Mouse (Mus musculus): ENCODE measurements around the gene 2310011J03Rik. TPM values are rescaled to one million over a fixed set of nuclear protein-coding genes. Genes with fewer than 3 reads are reported as not detected.

Gene 2310011J03Rik
- polyA plus RNA-seq, 1 experiment from 2014 or later, result 34.2 TPM

- H3K4me2 ChIP-seq (ENCODE audit: low read length), result no peak overlapping the region
Observed at GRCm38 (mm10) chr10:80312586-80313504, 7.5 kb downstream of the 2310011J03Rik start.

GRCm38 (mm10) chr10:80311560-80311959, 8.8 kb downstream of the 2310011J03Rik start:
- Histone ChIP-seq H3K4me2 (ENCODE audit: low read length) (no peak overlapping the region), H3K9me3 (ENCODE audit: control insufficient read depth, low read length) (no peaks in the 10 kb centered on the region), H3K27ac (ENCODE audit: low read length) (no peak overlapping the region), H3K9ac (replicated peaks; ENCODE audit: low read depth, low read length) (no peak overlapping the region), H3K4me3 (replicated peaks; ENCODE audit: low read length) (no peak overlapping the region), H3K4me1 (replicated peaks; ENCODE audit: control insufficient read depth, insufficient read depth, low read length) (peaks cover 20% of the 10 kb centered on the region), H3K36me3 (ENCODE audit: control insufficient read depth, insufficient read depth) (peaks cover 66% of the 10 kb centered on the region), H3K27me3 (replicated peaks; ENCODE audit: control insufficient read depth, insufficient read depth, low read length) (no peaks in the 10 kb centered on the region)
- 87% methylated on average over 16 of the region's 16 CpGs for WGBS
- ATAC-seq, result no peak

More at GRCm38 (mm10) chr10:80312586-80313504, 7.5 kb downstream of the 2310011J03Rik start:
- no peak overlapping the region for H3K9ac ChIP-seq (replicated peaks; ENCODE audit: low read depth, low read length)
- ATAC-seq, result no peak
- no peak overlapping the region for H3K27ac ChIP-seq (ENCODE audit: low read length)
- 76% methylated on average over 54 of the region's 54 CpGs for WGBS
- peaks cover 61% of the 10 kb centered on the region for H3K36me3 ChIP-seq (ENCODE audit: control insufficient read depth, insufficient read depth)
- no peak overlapping the region for H3K4me3 ChIP-seq (replicated peaks; ENCODE audit: low read length)
- peaks cover 30% of the 10 kb centered on the region for H3K4me1 ChIP-seq (replicated peaks; ENCODE audit: control insufficient read depth, insufficient read depth, low read length)
- no peaks in the 10 kb centered on the region for H3K9me3 ChIP-seq (ENCODE audit: control insufficient read depth, low read length)
- no peaks in the 10 kb centered on the region for H3K27me3 ChIP-seq (replicated peaks; ENCODE audit: control insufficient read depth, insufficient read depth, low read length)

- WGBS, result 36% methylated on average over 25 of the region's 25 CpGs
- Histone ChIP-seq H3K9ac (replicated peaks; ENCODE audit: low read depth, low read length) (no peak overlapping the region), H3K4me3 (replicated peaks; ENCODE audit: low read length) (no peak overlapping the region), H3K4me1 (replicated peaks; ENCODE audit: control insufficient read depth, insufficient read depth, low read length) (peaks cover 52% of the 10 kb centered on the region), H3K36me3 (ENCODE audit: control insufficient read depth, insufficient read depth) (peaks cover 53% of the 10 kb centered on the region), H3K27ac (ENCODE audit: low read length) (no peak overlapping the region), H3K9me3 (ENCODE audit: control insufficient read depth, low read length) (no peaks in the 10 kb centered on the region), H3K27me3 (replicated peaks; ENCODE audit: control insufficient read depth, insufficient read depth, low read length) (no peaks in the 10 kb centered on the region), H3K4me2 (ENCODE audit: low read length) (peak overlapping the region; percentile 24; the same call in 1 of the 2 replicates)
- no peak for ATAC-seq
Observed at GRCm38 (mm10) chr10:80304862-80305261, 15.5 kb downstream of the 2310011J03Rik start.

GRCm38 (mm10) chr10:80304458-80304857, 15.9 kb downstream of the 2310011J03Rik start:
- Histone ChIP-seq H3K4me3 (replicated peaks; ENCODE audit: low read length) (no peak overlapping the region), H3K4me1 (replicated peaks; ENCODE audit: control insufficient read depth, insufficient read depth, low read length) (peaks cover 53% of the 10 kb centered on the region), H3K9me3 (ENCODE audit: control insufficient read depth, low read length) (no peaks in the 10 kb centered on the region), H3K4me2 (ENCODE audit: low read length) (peak overlapping the region; percentile 24; the same call in 1 of the 2 replicates), H3K9ac (replicated peaks; ENCODE audit: low read depth, low read length) (no peak overlapping the region), H3K27ac (ENCODE audit: low read length) (no peak overlapping the region), H3K27me3 (replicated peaks; ENCODE audit: control insufficient read depth, insufficient read depth, low read length) (no peaks in the 10 kb centered on the region), H3K36me3 (ENCODE audit: control insufficient read depth, insufficient read depth) (peaks cover 52% of the 10 kb centered on the region)
- WGBS, result 44% methylated on average over 12 of the region's 12 CpGs
- ATAC-seq, result no peak

GRCm38 (mm10) chr10:80302471-80302881, 17.9 kb downstream of the 2310011J03Rik start:
- Histone ChIP-seq H3K4me1 (replicated peaks; ENCODE audit: control insufficient read depth, insufficient read depth, low read length) (peaks cover 65% of the 10 kb centered on the region), H3K9ac (replicated peaks; ENCODE audit: low read depth, low read length) (peak overlapping the region; percentile 89), H3K27me3 (replicated peaks; ENCODE audit: control insufficient read depth, insufficient read depth, low read length) (no peaks in the 10 kb centered on the region), H3K9me3 (ENCODE audit: control insufficient read depth, low read length) (no peaks in the 10 kb centered on the region), H3K36me3 (ENCODE audit: control insufficient read depth, insufficient read depth) (peaks cover 32% of the 10 kb centered on the region), H3K4me2 (ENCODE audit: low read length) (peak overlapping the region; percentile 90), H3K27ac (ENCODE audit: low read length) (0 out of 2 replicates have a peak overlapping the region, but pooled peaks have one; percentile 10), H3K4me3 (replicated peaks; ENCODE audit: low read length) (peak overlapping the region; percentile 57)
- no peak for ATAC-seq
- 16% methylated on average over 9 of the region's 9 CpGs for WGBS

- Histone ChIP-seq H3K4me2 (ENCODE audit: low read length) (peak overlapping the region; percentile 90), H3K4me1 (replicated peaks; ENCODE audit: control insufficient read depth, insufficient read depth, low read length) (peaks cover 69% of the 10 kb centered on the region), H3K27me3 (replicated peaks; ENCODE audit: control insufficient read depth, insufficient read depth, low read length) (no peaks in the 10 kb centered on the region), H3K9ac (replicated peaks; ENCODE audit: low read depth, low read length) (peak overlapping the region; percentile 89), H3K4me3 (replicated peaks; ENCODE audit: low read length) (peak overlapping the region; percentile 57), H3K27ac (ENCODE audit: low read length) (peak overlapping the region; percentile 94; the same call in 1 of the 2 replicates), H3K9me3 (ENCODE audit: control insufficient read depth, low read length) (no peaks in the 10 kb centered on the region), H3K36me3 (ENCODE audit: control insufficient read depth, insufficient read depth) (peaks cover 28% of the 10 kb centered on the region)
- 66% methylated on average over 5 of the region's 5 CpGs for WGBS
- no peak for ATAC-seq
Observed at GRCm38 (mm10) chr10:80302082-80302355, 18.3 kb downstream of the 2310011J03Rik start.

- WGBS, result 66% methylated on average over 10 of the region's 10 CpGs
- Histone ChIP-seq H3K36me3 (ENCODE audit: control insufficient read depth, insufficient read depth) (peaks cover 22% of the 10 kb centered on the region), H3K27me3 (replicated peaks; ENCODE audit: control insufficient read depth, insufficient read depth, low read length) (no peaks in the 10 kb centered on the region), H3K4me3 (replicated peaks; ENCODE audit: low read length) (peak overlapping the region; percentile 57), H3K9ac (replicated peaks; ENCODE audit: low read depth, low read length) (peak overlapping the region; percentile 89), H3K4me1 (replicated peaks; ENCODE audit: control insufficient read depth, insufficient read depth, low read length) (peaks cover 72% of the 10 kb centered on the region), H3K27ac (ENCODE audit: low read length) (peak overlapping the region; percentile 94), H3K4me2 (ENCODE audit: low read length) (peak overlapping the region; percentile 90), H3K9me3 (ENCODE audit: control insufficient read depth, low read length) (no peaks in the 10 kb centered on the region)
- no peak for ATAC-seq
Observed at GRCm38 (mm10) chr10:80301256-80302081, 18.9 kb downstream of the 2310011J03Rik start.

- H3K4me2 ChIP-seq (ENCODE audit: low read length), result peak overlapping the region; percentile 90
- H3K9me3 ChIP-seq (ENCODE audit: control insufficient read depth, low read length), result no peaks in the 10 kb centered on the region
- WGBS, result 8% methylated on average over 11 of the region's 11 CpGs
- H3K36me3 ChIP-seq (ENCODE audit: control insufficient read depth, insufficient read depth), result peaks cover 15% of the 10 kb centered on the region
- peak overlapping the region; percentile 94 for H3K27ac ChIP-seq (ENCODE audit: low read length)
- ATAC-seq, result peak; percentile 83
- no peaks in the 10 kb centered on the region for H3K27me3 ChIP-seq (replicated peaks; ENCODE audit: control insufficient read depth, insufficient read depth, low read length)
- peak overlapping the region; percentile 57 for H3K4me3 ChIP-seq (replicated peaks; ENCODE audit: low read length)
- H3K9ac ChIP-seq (replicated peaks; ENCODE audit: low read depth, low read length), result peak overlapping the region; percentile 89
- H3K4me1 ChIP-seq (replicated peaks; ENCODE audit: control insufficient read depth, insufficient read depth, low read length), result peaks cover 73% of the 10 kb centered on the region
Observed at GRCm38 (mm10) chr10:80300672-80301181, 19.6 kb downstream of the 2310011J03Rik start.

GRCm38 (mm10) chr10:80299824-80300223, 20.5 kb downstream of the 2310011J03Rik start:
- Histone ChIP-seq H3K4me3 (replicated peaks; ENCODE audit: low read length) (peak overlapping the region; percentile 57), H3K27me3 (replicated peaks; ENCODE audit: control insufficient read depth, insufficient read depth, low read length) (no peaks in the 10 kb centered on the region), H3K4me2 (ENCODE audit: low read length) (peak overlapping the region; percentile 90), H3K27ac (ENCODE audit: low read length) (peak overlapping the region; percentile 94), H3K36me3 (ENCODE audit: control insufficient read depth, insufficient read depth) (peaks cover 6% of the 10 kb centered on the region), H3K9ac (replicated peaks; ENCODE audit: low read depth, low read length) (peak overlapping the region; percentile 89), H3K4me1 (replicated peaks; ENCODE audit: control insufficient read depth, insufficient read depth, low read length) (peaks cover 72% of the 10 kb centered on the region), H3K9me3 (ENCODE audit: control insufficient read depth, low read length) (no peaks in the 10 kb centered on the region)
- no peak for ATAC-seq
- 40% methylated on average over 10 of the region's 10 CpGs for WGBS
